Mouse (Mus musculus) thymus, postnatal 36 days (tissue): ENCODE measurements around the gene Vmn1r8.
"Not testable (repeated sequence)": the region's sequence is repeated elsewhere in the genome, so short reads cannot be mapped to it uniquely, and the experiment has no call there.

ENCODE experiments used
- DNase-seq, 2 experiments: peaks; one replicate each; pipeline ENCODE4 v3.0.0; 2022; ENCODE audit warnings: mixed read lengths in 2 of 2

Vmn1r8 gene

GRCm38 (mm10) chr6:57031984-57032383 is at the start of gene Vmn1r8:
Vmn1r8 (plus strand) TSS chr6:57032284.
- no peak for DNase-seq

GRCm38 (mm10) chr6:56996943-56997342 is 35.1 kb upstream of the Vmn1r8 start, which contains the start of gene Vmn1r6:
Vmn1r6 (plus strand) TSS chr6:56997243.
- no peak for DNase-seq

DNA sequence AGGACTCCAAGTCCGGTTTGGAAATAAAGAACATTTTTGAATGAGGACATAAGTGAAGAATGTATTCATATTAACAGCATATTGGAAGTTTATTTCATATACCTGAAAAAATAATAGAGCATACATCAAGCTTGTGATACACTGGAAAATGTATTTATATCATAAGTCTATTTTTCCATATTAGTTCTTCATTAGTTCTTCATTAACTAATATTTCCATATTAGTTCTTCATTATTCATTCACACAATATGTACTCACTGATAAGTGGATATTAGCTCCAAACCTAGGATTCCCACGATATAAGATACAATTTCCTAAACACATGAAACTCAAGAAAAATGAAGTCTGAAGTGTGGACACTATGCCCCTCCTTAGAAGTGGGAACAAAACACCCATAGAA is 6.9 kb upstream of the Vmn1r8 start, which contains the start of gene Vmn1r7:
Gene Vmn1r7 (minus strand): TSS at position 101 of the 400 bp plus-strand sequence.
- not testable (repeated sequence) for DNase-seq

- no peak for DNase-seq
Observed at GRCm38 (mm10) chr6:57034674-57035073, 2.6 kb downstream of the Vmn1r8 start.

GRCm38 (mm10) chr6:57063730-57064129 is 31.6 kb downstream of the Vmn1r8 start:
- no peak for DNase-seq

- DNase-seq, result no peak
Observed at GRCm38 (mm10) chr6:57066487-57066886, 34.4 kb downstream of the Vmn1r8 start, which contains the start of gene Vmn1r9. Vmn1r9 (plus strand) TSS chr6:57066787.
